Mouse (Mus musculus): Measurements from ENCODE around the gene Art4. TPM values are rescaled to one million over a fixed set of nuclear protein-coding genes. Genes with fewer than 3 reads are reported as not detected.

Gene Art4
- total RNA-seq, 2 experiments from 2014 or later, result 0.10 to 0.11 TPM

DNA sequence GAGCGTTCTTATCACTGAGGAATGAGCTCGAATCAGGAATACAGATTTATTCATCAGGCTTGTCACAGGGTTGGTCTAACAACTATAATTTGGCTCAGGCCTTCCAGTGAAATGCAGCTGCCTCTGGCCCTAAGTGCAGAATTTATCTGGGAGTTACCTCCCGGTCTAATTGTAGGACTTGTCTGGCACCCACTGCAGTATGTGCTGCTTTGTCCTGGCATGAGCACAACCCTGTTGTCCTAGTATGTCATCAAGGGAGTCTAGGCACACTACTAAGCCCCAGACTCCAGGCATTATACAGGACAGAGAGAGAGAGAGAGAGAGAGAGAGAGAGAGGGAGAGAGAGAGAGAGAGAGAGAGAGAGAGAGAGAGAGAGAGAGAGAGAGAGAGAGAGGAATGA is 20.2 kb downstream of the Art4 start:
- no peak for TF ChIP-seq CTCF (IDR thresholded peaks at IDR 0.05)
- intact Hi-C loops (cut with DNase I), result no loop called here
- Histone ChIP-seq H3K4me3 (no peak overlapping the region), H3K27ac (no peak overlapping the region)
- no peak for DNase-seq

DNA sequence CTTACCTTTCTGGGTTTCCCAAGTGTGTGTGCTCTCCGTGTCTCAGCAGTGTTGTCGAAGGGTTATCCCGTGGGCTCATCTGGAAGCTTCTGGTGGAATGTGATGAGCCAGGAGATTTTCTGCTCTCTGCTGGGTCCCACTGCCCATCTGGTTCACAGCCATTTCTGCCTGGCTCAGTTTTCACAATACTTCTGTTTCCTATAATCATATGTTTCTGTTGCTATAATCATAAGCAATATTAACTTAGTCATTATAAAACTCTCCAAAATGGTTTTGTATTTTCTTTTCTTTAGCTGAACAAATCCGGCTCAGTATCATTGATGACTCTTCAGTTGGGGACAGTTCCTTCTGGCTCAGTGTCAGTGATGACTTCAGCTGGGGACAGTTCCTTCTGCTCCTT is 22.2 kb downstream of the Art4 start, which contains the start of gene Smco3:
Smco3 (minus strand) TSS at position 101 of the 400 bp plus-strand sequence.
- Histone ChIP-seq H3K4me3 (no peak within 1 kb of the TSS), H3K27ac (no peak within 1 kb of the TSS)
- no peak for DNase-seq
- TF ChIP-seq CTCF (IDR thresholded peaks at IDR 0.05), result no peak
- intact Hi-C loops (cut with DNase I), result no loop called here

DNA sequence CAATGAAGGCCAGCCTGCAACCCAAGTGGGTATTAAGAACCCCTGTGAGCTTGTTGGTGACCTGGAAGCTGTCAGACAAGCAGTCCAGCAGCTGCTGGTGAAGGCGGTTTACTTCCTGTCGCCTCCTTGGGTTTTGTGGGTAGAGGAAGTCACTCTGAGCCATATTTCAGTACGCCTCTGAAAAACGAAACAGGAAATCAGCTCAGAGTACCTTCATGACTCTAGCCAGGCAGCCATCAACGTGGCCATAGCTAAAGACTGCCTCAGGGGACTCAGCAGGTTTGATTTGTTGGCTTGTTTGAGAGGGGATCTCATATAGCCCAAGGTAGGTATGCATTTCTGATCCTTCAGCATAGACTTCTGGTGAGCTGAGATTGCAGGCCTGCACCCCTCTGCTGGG is 25.8 kb downstream of the Art4 start:
- Histone ChIP-seq H3K27ac (no peak overlapping the region), H3K4me3 (no peak overlapping the region)
- no peak for DNase-seq
- intact Hi-C loops (cut with DNase I), result no loop called here
- no peak for TF ChIP-seq CTCF (IDR thresholded peaks at IDR 0.05)

DNA sequence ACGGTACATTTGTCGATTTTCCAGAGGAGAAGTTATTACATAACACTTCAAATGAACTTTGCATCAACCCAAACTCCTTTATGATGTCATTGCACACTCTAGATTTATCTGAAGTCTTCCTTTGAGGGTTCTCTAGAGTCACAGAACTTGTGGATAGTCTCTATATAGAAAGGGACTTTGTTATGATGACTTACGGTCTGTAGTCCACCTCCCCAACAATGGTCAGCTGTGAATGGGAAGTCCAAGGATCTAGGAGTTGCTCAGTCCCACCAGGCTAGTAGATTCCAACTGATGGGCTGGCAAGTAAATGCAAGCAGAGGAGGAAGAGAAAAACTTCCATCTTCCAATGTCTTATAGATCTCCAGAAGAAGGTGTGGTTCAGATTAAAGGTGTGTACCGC is 28.9 kb downstream of the Art4 start:
- intact Hi-C loops (cut with DNase I), result no loop called here
- TF ChIP-seq CTCF (IDR thresholded peaks at IDR 0.05), result no peak
- Histone ChIP-seq H3K4me3 (peak overlapping the region; percentile 100), H3K27ac (peak overlapping the region; percentile 97)
- DNase-seq, result no peak

DNA sequence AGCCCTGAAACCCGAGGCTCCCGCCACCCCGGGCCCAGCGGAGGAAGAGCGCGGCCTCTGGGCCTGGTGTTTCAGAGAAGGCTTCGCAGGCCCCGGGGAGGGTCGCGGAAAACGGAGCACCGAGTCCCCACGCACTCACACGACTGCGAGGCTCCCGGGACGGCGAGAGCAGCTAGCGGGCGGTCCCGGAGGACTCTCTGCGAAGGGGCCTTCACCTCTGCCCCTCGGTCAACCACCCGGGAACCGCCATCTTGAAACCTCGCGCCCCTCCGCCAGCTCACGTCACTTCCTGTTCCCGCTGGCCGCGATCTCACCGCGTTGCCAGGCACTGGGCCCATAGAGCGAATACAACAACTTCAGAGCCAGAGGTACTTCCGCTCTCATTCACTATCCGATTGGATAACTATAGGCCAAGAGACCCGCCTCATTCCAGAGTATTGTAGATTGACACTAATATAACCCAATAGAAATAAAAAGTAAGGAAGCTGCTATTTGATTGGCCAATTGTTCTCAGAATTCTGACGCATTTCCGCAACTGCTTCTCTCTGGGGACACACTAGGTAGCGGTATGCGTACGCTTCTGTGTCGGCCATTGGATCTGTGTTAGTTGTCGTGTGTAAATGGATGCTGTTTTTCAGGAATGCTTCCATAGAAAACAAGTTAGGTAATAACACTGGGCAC is 29.5 kb downstream of the Art4 start, which contains the start of gene Wbp11:
Wbp11 (minus strand) TSS at position 353 of the 681 bp plus-strand sequence.
- peak; percentile 97 for DNase-seq
- H3K4me3 ChIP-seq, result peak within 1 kb of the TSS; percentile 100
- peak within 1 kb of the TSS; percentile 97 for H3K27ac ChIP-seq
- intact Hi-C loops (cut with DNase I), result loop anchor here (1.0 kb wide), 1 partner anchor 24 kb away; the partner anchor contains the start of gene Hist4h4
- TF ChIP-seq CTCF (IDR thresholded peaks at IDR 0.05), result peak; percentile 26; the same call in 1 of the 2 replicates

DNA sequence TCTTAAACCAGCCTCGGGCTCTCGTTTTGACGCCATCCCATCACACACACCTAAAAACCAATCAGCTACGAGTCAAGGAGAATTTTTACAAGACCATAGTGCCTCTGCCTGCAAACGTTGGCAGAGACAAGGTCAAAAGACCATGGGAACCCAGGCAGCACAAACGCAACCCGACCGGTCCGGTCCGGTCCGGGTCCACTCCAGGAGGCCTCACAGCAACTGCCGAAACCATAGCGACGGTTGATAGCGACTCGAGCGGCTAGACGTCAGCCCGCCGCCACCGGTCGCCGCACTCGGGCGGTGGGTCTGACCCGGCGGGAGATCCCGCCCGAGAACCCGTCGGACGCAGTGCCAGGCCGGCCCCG is 30.0 kb downstream of the Art4 start, which contains the start of gene BC049715:
BC049715 (plus strand) TSS at position 111 of the 365 bp plus-strand sequence.
- Histone ChIP-seq H3K27ac (peak within 1 kb of the TSS; percentile 97), H3K4me3 (peak within 1 kb of the TSS; percentile 100)
- intact Hi-C loops (cut with DNase I), result loop anchor here (1.0 kb wide), 1 partner anchor 23 kb away; the partner anchor contains the start of gene Hist4h4
- TF ChIP-seq CTCF (IDR thresholded peaks at IDR 0.05), result no peak
- no peak for DNase-seq

DNA sequence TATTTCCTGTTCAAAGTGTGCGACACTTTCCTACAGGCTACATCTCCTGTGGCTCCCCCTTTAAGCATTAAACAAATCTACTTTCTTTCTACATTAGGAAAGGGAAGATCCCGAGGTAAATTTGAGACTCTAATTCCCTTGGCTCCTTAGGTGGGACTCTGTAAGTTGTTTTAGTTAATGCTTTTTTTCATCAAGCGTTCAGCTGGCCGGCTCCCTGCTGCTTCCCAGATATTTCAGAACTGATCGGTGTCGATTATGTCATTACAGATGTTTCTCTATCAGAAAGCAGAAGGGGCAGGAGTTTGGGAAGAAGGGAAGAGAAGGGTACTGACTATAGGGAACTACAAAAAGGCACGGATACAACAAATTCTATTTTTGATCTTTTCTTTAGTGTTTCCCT is 30.4 kb downstream of the Art4 start:
- no peak for DNase-seq
- H3K4me3 ChIP-seq, result peak overlapping the region; percentile 100
- H3K27ac ChIP-seq, result peak overlapping the region; percentile 97
- no peak for TF ChIP-seq CTCF (IDR thresholded peaks at IDR 0.05)
- intact Hi-C loops (cut with DNase I), result loop anchor here (1.0 kb wide), 1 partner anchor 23 kb away; the partner anchor contains the start of gene Hist4h4

DNA sequence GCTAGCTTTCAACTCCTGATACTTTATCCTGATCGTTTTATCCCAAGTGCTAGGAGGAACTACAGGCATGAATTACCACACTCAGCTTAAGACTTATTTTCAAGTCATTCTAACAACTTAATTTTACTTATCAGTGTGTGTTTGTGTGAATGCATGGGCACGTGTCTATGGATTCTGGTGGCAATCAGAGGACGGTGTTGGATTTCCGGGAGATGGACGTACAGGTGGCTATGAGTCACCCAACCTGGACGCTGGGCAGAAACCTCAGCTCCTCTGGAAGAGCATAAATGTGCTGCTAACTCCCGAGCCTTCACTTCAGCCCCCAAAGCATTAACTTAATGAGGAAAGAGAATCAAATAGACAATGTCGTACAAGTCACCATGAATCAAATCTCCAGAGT is 32.5 kb downstream of the Art4 start:
- Histone ChIP-seq H3K27ac (no peak overlapping the region), H3K4me3 (no peak overlapping the region)
- intact Hi-C loops (cut with DNase I), result no loop called here
- TF ChIP-seq CTCF (IDR thresholded peaks at IDR 0.05), result no peak
- DNase-seq, result no peak

DNA sequence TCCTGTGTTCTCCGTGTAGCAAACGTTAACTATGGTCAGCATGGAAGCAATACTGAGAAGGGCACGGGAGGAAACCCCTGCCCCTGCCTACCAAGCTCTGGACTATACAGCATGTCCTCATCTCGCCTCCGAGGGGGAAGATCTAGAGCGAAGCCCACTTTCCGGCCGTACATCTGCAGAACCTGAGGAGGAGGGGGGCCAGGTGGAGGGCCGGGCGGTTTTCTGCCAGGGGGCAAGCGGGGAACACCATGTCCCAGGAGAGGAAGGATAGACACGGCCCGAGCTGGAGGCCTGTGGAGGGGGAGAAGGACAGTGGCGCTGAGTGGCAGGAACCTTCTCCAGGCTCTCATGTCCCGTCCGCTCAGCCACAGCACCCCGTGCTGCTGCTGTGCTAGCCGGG is 36.4 kb downstream of the Art4 start:
- intact Hi-C loops (cut with DNase I), result no loop called here
- Histone ChIP-seq H3K27ac (no peak overlapping the region), H3K4me3 (no peak overlapping the region)
- no peak for DNase-seq
- no peak for TF ChIP-seq CTCF (IDR thresholded peaks at IDR 0.05)

DNA sequence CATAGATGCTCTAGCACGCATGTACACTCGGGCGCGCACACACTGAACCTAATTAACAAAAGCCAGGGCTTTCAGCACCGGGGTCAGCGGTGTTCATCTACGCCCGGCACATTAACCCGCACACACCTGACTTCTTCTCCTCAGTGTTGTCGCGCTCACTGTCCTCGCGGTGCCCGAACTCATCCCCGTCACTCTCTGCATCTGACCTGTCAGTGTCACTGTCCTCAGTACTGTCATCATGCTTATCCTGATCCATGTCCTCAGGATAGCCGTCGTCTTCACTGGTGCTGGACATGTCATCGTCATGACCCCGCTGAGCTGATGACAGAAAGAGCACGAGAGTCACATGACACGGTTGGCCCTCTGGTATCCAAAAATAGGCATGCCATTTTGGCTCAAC is 37.2 kb downstream of the Art4 start:
- intact Hi-C loops (cut with DNase I), result no loop called here
- Histone ChIP-seq H3K27ac (no peak overlapping the region), H3K4me3 (no peak overlapping the region)
- TF ChIP-seq CTCF (IDR thresholded peaks at IDR 0.05), result no peak
- no peak for DNase-seq

DNA sequence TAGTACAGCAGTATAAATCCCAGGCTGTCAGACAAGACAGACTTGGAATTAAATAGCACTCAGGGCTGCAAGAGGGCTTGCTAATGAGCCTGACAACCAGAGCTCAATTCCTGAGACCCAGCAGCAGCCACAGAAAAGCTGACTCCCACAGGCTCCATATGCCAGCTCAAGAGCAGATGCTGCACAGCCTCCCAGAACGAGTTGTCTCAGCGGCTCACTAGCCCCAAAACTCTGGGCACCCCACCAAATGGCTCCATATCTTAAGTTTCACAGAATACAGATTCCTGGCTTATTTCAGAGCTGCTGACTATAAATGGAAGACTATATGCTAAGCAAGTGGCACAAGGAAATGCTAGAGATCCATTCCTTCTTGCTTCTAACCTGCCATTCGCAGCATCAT is 40.0 kb downstream of the Art4 start:
- Histone ChIP-seq H3K27ac (no peak overlapping the region), H3K4me3 (no peak overlapping the region)
- intact Hi-C loops (cut with DNase I), result no loop called here
- DNase-seq, result no peak
- no peak for TF ChIP-seq CTCF (IDR thresholded peaks at IDR 0.05)

DNA sequence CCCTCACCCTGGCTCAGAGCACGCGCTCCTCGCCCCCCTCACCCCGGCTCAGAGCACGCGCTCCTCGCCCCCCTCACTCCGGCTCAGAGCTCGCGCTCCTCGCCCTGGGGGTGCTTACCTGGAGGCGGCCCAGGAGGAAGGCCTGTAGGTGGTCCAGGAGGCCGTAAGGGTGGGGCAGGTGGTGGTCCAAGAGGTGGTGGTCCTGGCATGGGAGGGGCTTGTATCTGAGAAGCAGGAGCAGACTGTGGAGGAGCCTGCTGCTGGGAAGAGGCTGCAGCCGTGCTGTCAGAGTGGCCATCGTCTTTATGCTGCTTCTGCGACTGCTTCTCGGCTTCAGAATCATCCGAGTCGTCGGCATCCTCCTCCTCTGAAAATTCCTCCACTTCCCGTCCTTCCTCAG is 40.7 kb downstream of the Art4 start:
- H3K27ac ChIP-seq, result no peak overlapping the region
- intact Hi-C loops (cut with DNase I), result no loop called here
- H3K4me3 ChIP-seq, result no peak overlapping the region
- TF ChIP-seq CTCF (IDR thresholded peaks at IDR 0.05), result no peak
- DNase-seq, result no peak

DNA sequence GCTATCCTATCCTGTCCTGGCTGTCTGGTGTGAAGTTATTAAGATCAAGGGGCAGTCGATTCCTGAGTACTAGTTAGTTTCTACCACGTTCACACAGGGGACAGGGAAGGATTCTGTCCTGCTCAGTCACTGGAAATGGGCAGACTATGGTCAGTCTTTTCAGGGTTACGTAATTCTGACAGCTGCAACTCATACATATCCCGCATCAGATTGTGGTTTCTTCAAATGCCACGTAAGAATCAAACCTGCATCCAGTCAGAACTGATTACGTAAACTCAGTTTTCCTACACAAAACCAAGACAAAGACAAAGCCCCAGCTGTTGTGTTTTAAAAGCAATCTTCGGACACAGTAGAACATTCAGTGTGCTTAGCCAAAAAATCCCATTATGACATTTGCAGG is 42.2 kb downstream of the Art4 start:
- TF ChIP-seq CTCF (IDR thresholded peaks at IDR 0.05), result no peak
- Histone ChIP-seq H3K4me3 (no peak overlapping the region), H3K27ac (no peak overlapping the region)
- intact Hi-C loops (cut with DNase I), result no loop called here
- no peak for DNase-seq

DNA sequence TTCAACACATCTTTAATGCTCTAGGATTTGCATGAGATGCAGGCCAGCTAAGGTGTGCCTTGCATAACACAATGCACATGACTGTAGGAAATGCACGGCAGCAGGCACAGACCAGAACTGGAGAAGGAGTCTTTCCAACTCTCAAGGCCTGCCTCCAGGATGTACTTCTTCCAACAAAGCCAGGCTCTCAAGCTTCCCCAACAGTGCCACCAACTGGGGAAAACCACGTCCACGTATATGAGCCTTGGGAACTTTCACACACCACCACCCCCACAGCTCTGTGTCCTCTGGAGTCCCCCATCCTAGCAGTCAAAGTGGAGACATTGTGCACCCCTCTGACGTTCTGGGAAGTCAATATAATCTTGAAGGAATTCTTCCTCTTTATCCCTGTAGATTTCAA is 44.4 kb downstream of the Art4 start:
- no peak overlapping the region for H3K4me3 ChIP-seq
- TF ChIP-seq CTCF (IDR thresholded peaks at IDR 0.05), result no peak; the same call in 1 of the 2 replicates
- intact Hi-C loops (cut with DNase I), result no loop called here
- no peak overlapping the region for H3K27ac ChIP-seq
- DNase-seq, result no peak

All from gastrocnemius, adult 2 months (tissue).